Mouse (Mus musculus): ENCODE results near the gene Cpt1a. TPM values are rescaled to one million over a fixed set of nuclear protein-coding genes. Genes with fewer than 3 reads are reported as not detected.

Gene Cpt1a
- polyA plus RNA-seq, 1 experiment from 2014 or later: 5.7 TPM

- Histone ChIP-seq H3K27ac (replicated peaks) (no peak overlapping the region), H3K4me3 (no peak overlapping the region), H3K9me3 (no peaks in the 10 kb centered on the region), H3K4me1 (0 out of 2 replicates have a peak, but pooled peaks cover 4% of the 10 kb centered on the region), H3K36me3 (replicated peaks) (no peaks in the 10 kb centered on the region), H3K27me3 (replicated peaks; ENCODE audit: low read depth, poor library complexity, severe bottlenecking) (no peaks in the 10 kb centered on the region)
- 45% methylated on average over 16 of the region's 16 CpGs for WGBS
- DNase-seq (ENCODE audit: low spot score): no peak
Observed at GRCm38 (mm10) chr19:3307175-3307949, 14.8 kb upstream of the Cpt1a start.

GRCm38 (mm10) chr19:3319341-3319740 lies 2.8 kb upstream of the Cpt1a start:
- peaks cover 55% of the 10 kb centered on the region for H3K27me3 ChIP-seq (replicated peaks; ENCODE audit: low read depth, poor library complexity, severe bottlenecking)
- H3K9me3 ChIP-seq: 0 out of 2 replicates have a peak, but pooled peaks cover 2% of the 10 kb centered on the region
- no peak for DNase-seq (ENCODE audit: low spot score)
- no peak overlapping the region for H3K4me3 ChIP-seq
- H3K36me3 ChIP-seq (replicated peaks): no peaks in the 10 kb centered on the region
- H3K27ac ChIP-seq (replicated peaks): no peak overlapping the region
- H3K4me1 ChIP-seq: peaks cover 26% of the 10 kb centered on the region
- WGBS: 91% methylated on average over 2 of the region's 2 CpGs

- peaks cover 63% of the 10 kb centered on the region for H3K27me3 ChIP-seq (replicated peaks; ENCODE audit: low read depth, poor library complexity, severe bottlenecking)
- no peaks in the 10 kb centered on the region for H3K36me3 ChIP-seq (replicated peaks)
- no peak for DNase-seq (ENCODE audit: low spot score)
- 0 out of 2 replicates have a peak, but pooled peaks cover 2% of the 10 kb centered on the region for H3K9me3 ChIP-seq
- no peak overlapping the region for H3K27ac ChIP-seq (replicated peaks)
- 85% methylated on average over 7 of the region's 7 CpGs for WGBS
- H3K4me1 ChIP-seq: peaks cover 33% of the 10 kb centered on the region
- H3K4me3 ChIP-seq: no peak overlapping the region
Observed at GRCm38 (mm10) chr19:3320086-3320485, 2.0 kb upstream of the Cpt1a start.

GRCm38 (mm10) chr19:3320801-3321200 lies 1.3 kb upstream of the Cpt1a start:
- H3K36me3 ChIP-seq (replicated peaks): no peaks in the 10 kb centered on the region
- 81% methylated on average over 3 of the region's 3 CpGs for WGBS
- H3K4me1 ChIP-seq: peaks cover 36% of the 10 kb centered on the region
- H3K4me3 ChIP-seq: no peak overlapping the region
- 0 out of 2 replicates have a peak, but pooled peaks cover 2% of the 10 kb centered on the region for H3K9me3 ChIP-seq
- no peak overlapping the region for H3K27ac ChIP-seq (replicated peaks)
- H3K27me3 ChIP-seq (replicated peaks; ENCODE audit: low read depth, poor library complexity, severe bottlenecking): peaks cover 63% of the 10 kb centered on the region
- DNase-seq (ENCODE audit: low spot score): no peak

GRCm38 (mm10) chr19:3321617-3322016 lies 517 bp upstream of the Cpt1a start:
- H3K27ac ChIP-seq (replicated peaks): no peak overlapping the region
- H3K9me3 ChIP-seq: 0 out of 2 replicates have a peak, but pooled peaks cover 2% of the 10 kb centered on the region
- no peaks in the 10 kb centered on the region for H3K36me3 ChIP-seq (replicated peaks)
- peak overlapping the region; percentile 61; the same call in 1 of the 2 replicates for H3K4me3 ChIP-seq
- peaks cover 70% of the 10 kb centered on the region for H3K27me3 ChIP-seq (replicated peaks; ENCODE audit: low read depth, poor library complexity, severe bottlenecking)
- 5% methylated on average over 11 of the region's 11 CpGs for WGBS
- H3K4me1 ChIP-seq: peaks cover 44% of the 10 kb centered on the region
- peak; percentile 32 for DNase-seq (ENCODE audit: low spot score)

GRCm38 (mm10) chr19:3323201-3323621 lies 1.1 kb downstream of the Cpt1a start:
- Histone ChIP-seq H3K9me3 (no peaks in the 10 kb centered on the region), H3K36me3 (replicated peaks) (no peaks in the 10 kb centered on the region), H3K4me3 (peak overlapping the region; percentile 61), H3K27ac (replicated peaks) (peak overlapping the region; percentile 7; the same call in 1 of the 2 replicates), H3K4me1 (peaks cover 44% of the 10 kb centered on the region), H3K27me3 (replicated peaks; ENCODE audit: low read depth, poor library complexity, severe bottlenecking) (peaks cover 80% of the 10 kb centered on the region)
- DNase-seq (ENCODE audit: low spot score): peak; percentile 89
- 2% methylated on average over 47 of the region's 47 CpGs for WGBS

DNA sequence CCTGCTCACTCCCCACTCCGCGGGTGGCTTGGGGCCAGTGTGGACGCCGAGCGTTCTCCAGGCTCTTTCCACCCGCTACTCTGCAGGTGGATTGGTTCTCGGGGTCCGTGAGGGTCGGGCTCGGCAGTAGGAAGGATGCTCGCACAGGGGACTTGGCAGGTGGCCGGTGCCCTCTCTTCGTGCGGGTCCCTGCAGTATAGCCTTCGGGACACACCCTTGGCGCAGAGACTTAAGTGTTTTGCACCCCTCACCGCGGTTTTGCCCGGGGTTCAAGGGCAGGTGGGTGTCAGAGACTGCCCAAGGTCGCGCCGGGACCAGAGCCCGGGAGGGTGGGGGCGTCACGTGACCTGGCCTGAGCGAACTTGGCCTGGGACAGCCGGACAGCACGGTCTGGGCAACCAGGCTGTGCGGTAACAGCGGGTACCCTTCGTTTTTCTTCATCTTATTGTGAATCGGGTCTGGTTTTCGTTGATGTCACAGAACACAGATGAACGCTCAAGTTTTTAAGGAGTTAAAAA lies 1.7 kb downstream of the Cpt1a start:
- peaks cover 81% of the 10 kb centered on the region for H3K27me3 ChIP-seq (replicated peaks; ENCODE audit: low read depth, poor library complexity, severe bottlenecking)
- DNase-seq (ENCODE audit: low spot score): peak; percentile 52
- no peaks in the 10 kb centered on the region for H3K9me3 ChIP-seq
- no peaks in the 10 kb centered on the region for H3K36me3 ChIP-seq (replicated peaks)
- H3K4me1 ChIP-seq: peaks cover 44% of the 10 kb centered on the region
- H3K4me3 ChIP-seq: peak overlapping the region; percentile 61
- H3K27ac ChIP-seq (replicated peaks): peak overlapping the region; percentile 7; the same call in 1 of the 2 replicates
- WGBS: under 1% methylated on average over 34 of the region's 34 CpGs

DNA sequence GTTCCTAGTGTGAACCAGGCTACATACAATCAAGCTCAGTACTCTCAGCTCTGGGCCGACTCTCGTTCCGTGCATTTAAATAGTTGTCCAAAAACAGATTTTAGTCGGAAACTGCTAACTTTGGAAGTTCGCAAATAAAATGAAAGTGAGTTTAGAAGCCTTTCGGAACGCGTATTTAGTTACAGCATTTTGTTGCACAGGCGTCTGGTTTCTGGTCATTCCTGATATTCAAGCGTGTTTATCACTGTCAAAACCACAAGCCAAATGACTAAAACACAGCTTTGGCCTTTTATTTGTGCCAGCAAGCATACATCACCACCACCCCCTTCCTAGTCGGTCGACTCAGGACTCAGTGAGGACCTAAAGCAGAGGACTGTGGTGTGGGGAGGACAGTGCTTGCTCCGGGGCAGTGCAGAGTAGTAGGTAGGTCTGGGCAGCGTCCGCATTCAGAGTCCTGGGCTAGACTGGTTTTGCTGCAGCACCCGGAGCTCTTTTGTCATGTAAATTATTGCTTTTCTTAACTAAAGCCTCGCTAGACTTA lies 2.2 kb downstream of the Cpt1a start:
- H3K4me1 ChIP-seq: peaks cover 44% of the 10 kb centered on the region
- H3K27me3 ChIP-seq (replicated peaks; ENCODE audit: low read depth, poor library complexity, severe bottlenecking): peaks cover 82% of the 10 kb centered on the region
- H3K36me3 ChIP-seq (replicated peaks): no peaks in the 10 kb centered on the region
- H3K9me3 ChIP-seq: no peaks in the 10 kb centered on the region
- H3K4me3 ChIP-seq: peak overlapping the region; percentile 61
- 4% methylated on average over 17 of the region's 17 CpGs for WGBS
- H3K27ac ChIP-seq (replicated peaks): no peak overlapping the region; the same call in 1 of the 2 replicates
- DNase-seq (ENCODE audit: low spot score): peak; percentile 45

DNA sequence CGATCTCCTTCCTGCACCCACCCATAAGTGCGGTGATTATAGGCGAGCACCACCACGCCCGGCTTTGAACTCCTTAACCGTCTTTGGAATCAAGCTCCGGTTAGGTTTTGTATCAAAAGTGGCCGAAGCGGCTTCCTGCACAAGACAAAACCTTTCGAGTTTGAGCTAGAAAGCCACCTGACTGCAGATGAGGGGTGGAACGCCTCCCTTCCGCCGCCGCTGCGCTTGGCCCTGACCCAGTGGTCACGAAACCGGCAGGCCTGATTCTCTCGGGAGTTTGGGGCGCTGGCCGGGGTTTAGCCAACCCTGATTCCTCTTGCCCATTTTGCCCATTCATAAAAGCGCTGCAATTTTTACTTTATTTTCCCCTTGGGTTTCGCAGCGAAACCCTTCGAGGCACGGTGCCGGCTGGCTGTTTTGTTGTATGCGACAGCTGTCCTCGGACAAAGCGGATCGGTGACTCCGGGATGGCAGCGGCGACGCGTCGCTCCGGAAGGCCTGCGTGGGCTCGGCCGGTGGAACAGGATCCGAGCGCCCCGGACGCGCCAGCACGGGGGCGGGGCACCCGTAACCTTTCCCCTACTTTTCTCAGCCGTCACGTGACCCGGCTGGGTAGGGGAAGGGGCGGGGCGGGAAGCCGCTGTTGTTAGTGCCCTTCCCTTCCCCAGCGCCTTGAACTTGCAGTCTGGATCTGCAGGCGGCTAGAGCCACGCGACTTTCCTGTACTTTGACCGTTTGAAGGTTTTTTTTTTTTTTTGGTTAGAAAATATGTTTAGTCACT lies 3.0 kb downstream of the Cpt1a start:
- peak overlapping the region; percentile 85 for H3K27ac ChIP-seq (replicated peaks)
- H3K27me3 ChIP-seq (replicated peaks; ENCODE audit: low read depth, poor library complexity, severe bottlenecking): peaks cover 74% of the 10 kb centered on the region
- H3K9me3 ChIP-seq: no peaks in the 10 kb centered on the region
- peak; percentile 93 for DNase-seq (ENCODE audit: low spot score)
- peak overlapping the region; percentile 61 for H3K4me3 ChIP-seq
- H3K4me1 ChIP-seq: peaks cover 44% of the 10 kb centered on the region
- under 1% methylated on average over 59 of the region's 59 CpGs for WGBS
- no peaks in the 10 kb centered on the region for H3K36me3 ChIP-seq (replicated peaks)

GRCm38 (mm10) chr19:3325771-3326478 lies 3.8 kb downstream of the Cpt1a start:
- WGBS: 40% methylated on average over 15 of the region's 15 CpGs
- peak overlapping the region; percentile 61 for H3K4me3 ChIP-seq
- peaks cover 66% of the 10 kb centered on the region for H3K27me3 ChIP-seq (replicated peaks; ENCODE audit: low read depth, poor library complexity, severe bottlenecking)

GRCm38 (mm10) chr19:3326479-3327047 lies 4.4 kb downstream of the Cpt1a start:
- H3K36me3 ChIP-seq (replicated peaks): no peaks in the 10 kb centered on the region

More at GRCm38 (mm10) chr19:3325771-3326478, 3.8 kb downstream of the Cpt1a start:
- Histone ChIP-seq H3K9me3 (no peaks in the 10 kb centered on the region), H3K4me1 (peaks cover 44% of the 10 kb centered on the region), H3K36me3 (replicated peaks) (no peaks in the 10 kb centered on the region), H3K27ac (replicated peaks) (peak overlapping the region; percentile 85)
- peak; percentile 16 for DNase-seq (ENCODE audit: low spot score)

More at GRCm38 (mm10) chr19:3326479-3327047, 4.4 kb downstream of the Cpt1a start:
- 84% methylated on average over 12 of the region's 12 CpGs for WGBS
- H3K27ac ChIP-seq (replicated peaks): no peak overlapping the region
- H3K4me3 ChIP-seq: peak overlapping the region; percentile 61; the same call in 1 of the 2 replicates
- H3K27me3 ChIP-seq (replicated peaks; ENCODE audit: low read depth, poor library complexity, severe bottlenecking): peaks cover 60% of the 10 kb centered on the region
- no peak for DNase-seq (ENCODE audit: low spot score)
- H3K4me1 ChIP-seq: peaks cover 40% of the 10 kb centered on the region
- no peaks in the 10 kb centered on the region for H3K9me3 ChIP-seq
